Mouse (Mus musculus) kidney, postnatal 0 days (tissue): ENCODE data around the gene Itga7. TPM values are rescaled to one million over a fixed set of nuclear protein-coding genes. Genes with fewer than 3 reads are reported as not detected.

ENCODE experiments used
- ATAC-seq: fragments of 200-750 bp; cut with Nextera tagmentation; replicated peaks from 2 replicates; pipeline ENCODE4 v1.8.0; 2017; ENCODE audit warnings: low read depth, moderate number of reproducible peaks, moderate TSS enrichment, moderate library complexity; ENCODE audit not compliant: low FRiP score
- DNase-seq: peaks from one replicate; pipeline ENCODE4 v3.0.0-alpha.2; 2016; ENCODE audit warnings: low spot score
- H3K27ac ChIP-seq: fragments of 300-500 bp; sonication (generic); 2 replicates; pipeline ENCODE4 v1.5.1; 2014; ENCODE audit warnings: mild to moderate bottlenecking
- H3K27me3 ChIP-seq: fragments of 300-500 bp; sonication (generic); 2 replicates; pipeline ENCODE4 v1.6.1; 2014; ENCODE audit warnings: low read length, mixed read lengths; ENCODE audit not compliant: insufficient read depth
- H3K36me3 ChIP-seq: fragments of 300-500 bp; sonication (generic); 2 replicates; pipeline ENCODE4 v1.6.1; 2014; ENCODE audit warnings: low read length, mixed read lengths; ENCODE audit not compliant: insufficient read depth
- H3K4me1 ChIP-seq: fragments of 300-500 bp; sonication (generic); replicated peaks from 2 replicates; pipeline ENCODE4 v1.6.1; 2014; ENCODE audit warnings: antibody characterized with exemption, low read length, mixed read lengths; ENCODE audit not compliant: insufficient read depth
- H3K4me2 ChIP-seq: fragments of 300-500 bp; sonication (generic); 2 replicates; pipeline ENCODE4 v1.6.1; 2014; ENCODE audit warnings: mild to moderate bottlenecking, low read length, moderate library complexity, mixed read lengths
- H3K4me3 ChIP-seq: fragments of 300-500 bp; sonication (generic); replicated peaks from 2 replicates; pipeline ENCODE4 v1.5.1; 2014; ENCODE audit warnings: low read depth, low read length
- H3K9ac ChIP-seq: fragments of 300-500 bp; sonication (generic); 2 replicates; pipeline ENCODE4 v1.6.1; 2014; ENCODE audit warnings: low read depth, low read length
- H3K9me3 ChIP-seq: fragments of 300-500 bp; sonication (generic); replicated peaks from 2 replicates; pipeline ENCODE4 v1.6.1; 2016; ENCODE audit warnings: low read length, inconsistent platforms, mixed read lengths
- CTCF ChIP-seq: IDR thresholded peaks from 2 replicates; pipeline ENCODE4 v1.5.1; 2016; ENCODE audit warnings: antibody characterized with exemption, low read depth, mild to moderate bottlenecking, moderate library complexity
- WGBS: fragments of 180-500 bp; shearing (Covaris S2); extraction: QIAGEN DNeasy Blood & Tissue Kit; methylation state at CpG from one replicate; pipeline ENCODE4 v1.1.7; 2014; 5-methylcytosine and 5-hydroxymethylcytosine counted together
- polyA plus RNA-seq: library from polyadenylated mRNA; unstranded; fragments of >200 nt; fragmentation: Nextera tagmentation; extraction: Ambion mirVana; gene quantifications from 2 replicates; pipeline ENCODE4 v1.2.1, GENCODE M21; 2015

Itga7 gene
- polyA plus RNA-seq, 1 experiment from 2014 or later = 3.8 TPM

DNA sequence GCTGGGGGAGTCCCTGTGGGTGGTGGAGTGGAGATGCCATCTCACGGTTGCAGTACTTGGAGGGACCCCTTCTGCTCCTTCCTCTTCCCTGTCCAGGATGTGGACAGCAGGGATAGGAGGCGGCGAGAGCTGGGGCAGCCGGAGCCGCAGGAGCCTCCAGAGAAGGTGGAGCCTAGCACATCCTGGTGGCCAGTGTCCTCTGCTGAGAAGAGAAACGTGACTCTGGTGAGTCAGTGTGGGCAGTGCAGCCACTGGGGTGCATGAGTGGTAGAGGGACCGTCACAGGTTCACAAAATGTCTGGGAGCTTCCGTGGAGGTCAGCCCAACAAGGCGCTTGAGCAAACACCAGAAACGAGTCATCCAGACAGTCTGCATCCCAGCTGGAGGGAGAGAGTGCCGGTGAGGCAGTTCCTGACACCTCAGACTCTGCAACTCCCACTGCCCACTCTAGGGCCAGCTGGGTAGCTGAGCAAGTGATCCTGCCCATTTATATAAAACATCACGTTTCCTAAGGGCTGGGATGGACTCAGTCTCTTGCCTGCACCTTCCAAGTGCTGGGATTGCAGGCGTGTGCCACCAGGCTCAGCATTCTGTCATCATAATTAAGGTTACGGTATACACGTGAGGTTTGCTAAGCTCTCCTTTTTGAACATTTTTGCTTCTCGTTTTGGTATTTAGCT is 16.7 kb downstream of the Itga7 start:
- H3K36me3 ChIP-seq = no peaks in the 10 kb centered on the region
- ATAC-seq = 0 out of 2 replicates have a peak, but pooled peaks have one; percentile 40
- WGBS = 48% methylated on average over 16 of the region's 16 CpGs

DNA sequence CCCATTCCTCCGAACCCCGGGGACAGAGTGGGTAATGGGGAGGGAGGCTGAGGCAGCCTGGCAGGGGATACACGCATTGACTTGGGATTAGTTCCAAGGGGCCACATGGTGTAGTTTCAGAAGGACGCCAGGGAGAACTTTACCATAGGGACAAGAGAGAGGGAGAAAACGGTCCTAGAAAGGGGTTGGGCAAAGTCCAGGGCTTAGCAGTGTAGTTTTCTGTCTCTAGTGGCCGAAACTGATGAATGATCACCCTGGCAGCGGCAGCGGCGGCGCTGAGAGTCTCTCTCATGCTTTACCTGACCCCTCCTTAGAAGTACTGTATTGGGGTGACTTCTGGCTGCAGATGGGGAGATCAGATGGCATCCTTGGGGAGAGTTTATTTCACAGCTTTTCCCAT is 24.7 kb downstream of the Itga7 start:
- Histone ChIP-seq H3K27ac (0 out of 2 replicates have a peak overlapping the region, but pooled peaks have one; percentile 11), H3K9ac (no peak overlapping the region), H3K4me2 (no peak overlapping the region), H3K9me3 (no peaks in the 10 kb centered on the region), H3K4me1 (no peaks in the 10 kb centered on the region), H3K4me3 (no peak overlapping the region), H3K27me3 (no peaks in the 10 kb centered on the region), H3K36me3 (no peaks in the 10 kb centered on the region)
- peak; percentile 15; the same call in 1 of the 2 replicates for ATAC-seq
- TF ChIP-seq CTCF = no peak
- no peak for DNase-seq
- WGBS = 78% methylated on average over 10 of the region's 10 CpGs

More for the DNA sequence above, 16.7 kb downstream of the Itga7 start:
- DNase-seq = no peak
- H3K9ac ChIP-seq = no peak overlapping the region
- TF ChIP-seq CTCF = no peak
- H3K4me1 ChIP-seq = no peaks in the 10 kb centered on the region
- H3K27me3 ChIP-seq = no peaks in the 10 kb centered on the region
- no peaks in the 10 kb centered on the region for H3K9me3 ChIP-seq
- no peak overlapping the region for H3K4me3 ChIP-seq
- H3K4me2 ChIP-seq = no peak overlapping the region
- no peak overlapping the region for H3K27ac ChIP-seq

DNA sequence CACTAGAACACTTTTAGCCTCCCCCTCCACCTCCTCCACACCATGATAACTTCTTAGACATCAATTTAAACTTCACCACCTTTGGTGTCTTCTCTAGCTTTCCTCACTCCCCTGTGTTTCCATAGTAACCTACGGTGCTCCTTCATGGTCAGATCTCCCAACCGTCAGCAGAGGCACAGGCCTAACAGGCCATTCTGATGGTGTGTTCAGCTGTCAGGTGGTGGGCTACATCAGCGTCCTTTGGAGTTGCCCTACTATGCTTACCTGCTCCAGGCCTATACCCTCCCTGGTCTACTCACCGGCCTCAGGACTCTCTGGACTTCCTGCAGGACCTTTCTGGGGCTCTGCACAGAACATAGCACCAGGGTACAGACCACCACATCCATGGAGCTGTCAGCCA is 26.5 kb downstream of the Itga7 start:
- H3K36me3 ChIP-seq = no peaks in the 10 kb centered on the region
- H3K9ac ChIP-seq = no peak overlapping the region
- WGBS = 57% methylated on average over 4 of the region's 4 CpGs
- H3K4me1 ChIP-seq = no peaks in the 10 kb centered on the region
- no peak for TF ChIP-seq CTCF
- DNase-seq (no peak), ATAC-seq (no peak)
- H3K4me3 ChIP-seq = no peak overlapping the region
- H3K9me3 ChIP-seq = no peaks in the 10 kb centered on the region
- no peaks in the 10 kb centered on the region for H3K27me3 ChIP-seq
- no peak overlapping the region for H3K27ac ChIP-seq
- 0 out of 2 replicates have a peak overlapping the region, but pooled peaks have one; percentile 22 for H3K4me2 ChIP-seq

DNA sequence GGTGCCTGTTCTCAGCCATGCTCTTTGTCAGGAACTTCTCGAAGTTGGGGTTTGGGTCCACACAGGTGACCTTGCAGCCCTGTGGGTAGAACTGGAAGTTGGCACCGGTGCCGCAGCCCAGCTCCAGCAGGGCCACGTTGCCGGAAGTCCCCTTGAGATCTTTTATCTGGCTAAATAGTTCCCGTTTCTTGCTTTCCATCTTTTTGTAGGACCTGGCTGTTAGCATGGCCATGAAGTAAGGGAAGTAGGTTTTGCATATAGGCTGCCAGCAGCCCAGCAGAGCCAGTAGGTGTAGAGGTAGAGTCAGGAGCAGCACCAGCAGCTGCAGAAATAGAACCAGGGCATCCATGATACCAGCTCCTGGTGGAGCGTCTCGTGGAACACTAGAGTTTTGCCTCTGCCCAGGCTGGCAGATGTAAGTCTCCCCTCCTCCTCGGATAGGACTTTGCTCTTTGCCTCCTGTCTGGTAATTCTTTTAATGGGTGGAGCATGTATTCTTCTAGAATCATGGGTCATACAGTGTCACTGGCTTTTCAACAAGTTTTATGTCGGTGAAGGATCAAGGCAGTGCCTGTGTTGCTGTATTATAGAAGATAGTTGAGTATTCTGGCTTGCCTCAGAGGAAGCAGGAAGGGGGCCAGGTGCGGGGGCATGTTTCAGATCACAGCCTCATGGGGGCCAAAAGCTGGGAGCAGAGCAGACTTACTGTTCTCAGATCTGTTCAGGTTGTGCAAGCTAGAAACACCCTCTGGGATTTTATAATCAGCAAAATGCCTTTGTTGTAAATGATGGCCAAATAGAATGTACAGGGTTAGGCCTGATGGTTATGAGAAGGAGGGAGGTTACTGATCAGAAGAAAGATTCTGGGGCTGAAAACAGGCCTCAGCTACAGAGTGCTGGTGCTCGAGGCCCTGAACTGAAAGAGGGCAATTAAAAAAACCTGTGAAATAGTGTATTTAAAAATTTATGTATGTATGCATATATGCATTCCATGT is 27.3 kb downstream of the Itga7 start, which contains the start of gene Mettl7b:
TSS of gene Mettl7b (minus strand) at position 399 of the 995 bp plus-strand sequence.
- TF ChIP-seq CTCF = no peak
- ATAC-seq (peak; percentile 57), DNase-seq (no peak)
- no peaks in the 10 kb centered on the region for H3K9me3 ChIP-seq
- peak within 1 kb of the TSS; percentile 32; the same call in 1 of the 2 replicates for H3K27ac ChIP-seq
- H3K4me2 ChIP-seq = 0 out of 2 replicates have a peak within 1 kb of the TSS, but pooled peaks have one; percentile 22
- no peak within 1 kb of the TSS for H3K4me3 ChIP-seq
- WGBS = 78% methylated on average over 12 of the region's 12 CpGs
- no peaks in the 10 kb centered on the region for H3K36me3 ChIP-seq
- H3K4me1 ChIP-seq = no peaks in the 10 kb centered on the region
- no peak within 1 kb of the TSS for H3K9ac ChIP-seq
- H3K27me3 ChIP-seq = no peaks in the 10 kb centered on the region

DNA sequence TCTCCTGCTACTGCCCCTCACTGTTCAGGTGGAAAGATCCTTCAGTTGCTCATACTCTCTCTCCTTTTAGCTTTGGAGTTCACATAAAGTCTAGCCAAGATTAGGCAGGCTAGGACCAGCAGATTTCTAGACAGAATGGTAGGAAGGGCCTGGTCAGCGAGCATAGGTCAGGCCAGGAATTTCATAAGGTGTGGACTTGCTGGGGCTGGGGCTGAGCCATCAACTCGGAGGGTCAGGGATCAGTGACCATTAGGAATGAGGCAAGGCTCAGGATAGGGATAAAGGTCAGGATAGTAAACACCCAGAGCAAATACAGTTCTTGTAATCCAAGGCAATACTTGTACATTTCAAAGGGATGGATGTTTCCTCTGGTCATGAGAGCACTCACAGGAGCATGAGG is 31.3 kb downstream of the Itga7 start:
- H3K4me2 ChIP-seq = no peak overlapping the region
- TF ChIP-seq CTCF = no peak
- H3K36me3 ChIP-seq = no peaks in the 10 kb centered on the region
- no peaks in the 10 kb centered on the region for H3K27me3 ChIP-seq
- ATAC-seq (peak; percentile 93), DNase-seq (peak; percentile 28)
- no peaks in the 10 kb centered on the region for H3K9me3 ChIP-seq
- WGBS = 47% methylated on average over 2 of the region's 2 CpGs
- H3K4me3 ChIP-seq = no peak overlapping the region
- no peaks in the 10 kb centered on the region for H3K4me1 ChIP-seq
- no peak overlapping the region; the same call in 1 of the 2 replicates for H3K27ac ChIP-seq
- no peak overlapping the region for H3K9ac ChIP-seq

DNA sequence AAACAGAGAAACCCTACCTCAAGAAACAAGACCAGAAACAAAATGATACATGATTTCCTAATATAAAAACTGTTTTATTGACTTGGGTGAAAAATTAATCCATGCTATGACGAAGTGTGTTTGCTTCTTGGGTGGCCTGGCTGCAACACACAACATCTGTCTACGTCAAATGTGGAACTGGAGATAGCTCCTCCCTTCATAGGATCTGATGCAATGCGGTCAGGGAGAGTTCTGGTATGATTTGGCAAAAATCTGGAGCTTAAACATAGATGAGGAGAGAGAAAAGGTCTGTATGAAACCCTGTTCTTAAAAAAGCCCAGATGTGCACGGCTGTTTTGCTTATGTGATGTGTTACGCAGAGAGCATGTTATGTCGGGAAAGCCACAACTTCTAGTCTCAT is 32.3 kb downstream of the Itga7 start:
- Histone ChIP-seq H3K4me2 (no peak overlapping the region), H3K4me3 (no peak overlapping the region), H3K4me1 (no peaks in the 10 kb centered on the region), H3K27me3 (no peaks in the 10 kb centered on the region), H3K9ac (no peak overlapping the region), H3K36me3 (no peaks in the 10 kb centered on the region), H3K9me3 (no peaks in the 10 kb centered on the region), H3K27ac (no peak overlapping the region)
- DNase-seq (no peak), ATAC-seq (no peak)
- WGBS = 76% methylated on average over 6 of the region's 6 CpGs
- no peak for TF ChIP-seq CTCF
